Mouse (Mus musculus): ENCODE measurements around the gene Tm9sf2.

Gene Tm9sf2

GRCm38 (mm10) chr14:122176263-122176798 lies 69.5 kb downstream of the Tm9sf2 start:
- no peak for DNase-seq (ENCODE audit: low read depth)

GRCm38 (mm10) chr14:122179262-122179661 lies 72.4 kb downstream of the Tm9sf2 start:
- no peak for DNase-seq (ENCODE audit: low read depth)

GRCm38 (mm10) chr14:122181078-122181814 lies 74.4 kb downstream of the Tm9sf2 start, which contains the start of gene Clybl:
Gene Clybl, plus strand, starts transcription at chr14:122181704.
- DNase-seq (ENCODE audit: low read depth), result peak; percentile 88

- no peak for DNase-seq (ENCODE audit: low read depth)
Measured at GRCm38 (mm10) chr14:122181815-122182157, 74.9 kb downstream of the Tm9sf2 start.

- no peak for DNase-seq (ENCODE audit: low read depth)
Measured at GRCm38 (mm10) chr14:122182220-122182619, 75.4 kb downstream of the Tm9sf2 start.

GRCm38 (mm10) chr14:122183974-122184373 lies 77.1 kb downstream of the Tm9sf2 start:
- no peak for DNase-seq (ENCODE audit: low read depth)

- no peak for DNase-seq (ENCODE audit: low read depth)
Measured at GRCm38 (mm10) chr14:122188250-122188649, 81.4 kb downstream of the Tm9sf2 start.

- no peak for DNase-seq (ENCODE audit: low read depth)
Measured at GRCm38 (mm10) chr14:122189901-122190300, 83.1 kb downstream of the Tm9sf2 start.

GRCm38 (mm10) chr14:122190527-122190926 lies 83.7 kb downstream of the Tm9sf2 start:
- DNase-seq (ENCODE audit: low read depth), result no peak

- DNase-seq (ENCODE audit: low read depth), result peak; percentile 85
Measured at GRCm38 (mm10) chr14:122190941-122191510, 84.2 kb downstream of the Tm9sf2 start.

GRCm38 (mm10) chr14:122194630-122195029 lies 87.8 kb downstream of the Tm9sf2 start:
- no peak for DNase-seq (ENCODE audit: low read depth)

GRCm38 (mm10) chr14:122196851-122197250 lies 90.0 kb downstream of the Tm9sf2 start:
- DNase-seq (ENCODE audit: low read depth), result no peak

GRCm38 (mm10) chr14:122200247-122200885 lies 93.5 kb downstream of the Tm9sf2 start:
- no peak for DNase-seq (ENCODE audit: low read depth)

GRCm38 (mm10) chr14:122209177-122209576 lies 102.3 kb downstream of the Tm9sf2 start:
- DNase-seq (ENCODE audit: low read depth), result no peak
